ENCODE assay signal across 11 mouse cellular contexts in genomic region chr16:97602256-97602655, GRCm38 (mm10). TPM values are rescaled to one million over a fixed set of nuclear protein-coding genes. Genes with fewer than 3 reads are reported as not detected.
DNase-seq lines count a peak whose midpoint lies in the region; ATAC-seq and TF ChIP-seq lines count a peak whose summit lies in the region.
"Had no signal": no experiment of that assay in that cellular context is flagged by ENCODE, and none has a peak within 500 bp of the region (broad histone marks: within the 10 kb centered on the region; RNA-seq: fewer than 3 reads in every experiment).

No protein-coding gene starts in this region.

- H3K9ac ChIP-seq in kidney, embryonic 14.5 days (ENCODE audit: low read depth, low read length): no peak overlapping the region
- no peak overlapping the region for H3K9ac ChIP-seq in embryonic facial prominence, embryonic 15.5 days
- H3K9ac ChIP-seq in intestine, embryonic 15.5 days: no peak overlapping the region
- H3K9ac ChIP-seq: forebrain, embryonic 12.5 days had no signal

- no peaks in the 10 kb centered on the region for H3K9me3 ChIP-seq in kidney, embryonic 14.5 days (ENCODE audit: control insufficient read depth, low read length)
- no peaks in the 10 kb centered on the region for H3K9me3 ChIP-seq in embryonic facial prominence, embryonic 15.5 days (replicated peaks)
- no peaks in the 10 kb centered on the region for H3K9me3 ChIP-seq in intestine, embryonic 15.5 days
- H3K9me3 ChIP-seq: forebrain, embryonic 12.5 days had no signal

- H3K27ac ChIP-seq in kidney, embryonic 14.5 days (ENCODE audit: low read depth, low read length): no peak overlapping the region
- H3K27ac ChIP-seq in embryonic facial prominence, embryonic 15.5 days (replicated peaks): no peak overlapping the region
- H3K27ac ChIP-seq in layer of hippocampus, adult 2 months: no peak overlapping the region
- H3K27ac ChIP-seq in intestine, embryonic 15.5 days: no peak overlapping the region
- H3K27ac ChIP-seq: forebrain, embryonic 12.5 days had no signal

- WGBS in kidney, embryonic 14.5 days: 54% methylated on average over 1 of the region's 1 CpGs
- WGBS in embryonic facial prominence, embryonic 15.5 days: 58% methylated on average over 1 of the region's 1 CpGs
- 64% methylated on average over 1 of the region's 1 CpGs for WGBS in intestine, embryonic 15.5 days

- ATAC-seq in kidney, embryonic 14.5 days (ENCODE audit: low FRiP score, low TSS enrichment): no peak
- ATAC-seq in embryonic facial prominence, embryonic 15.5 days (ENCODE audit: insufficient number of reproducible peaks, low FRiP score, low TSS enrichment, low read depth): peak; percentile 24; the same call in 1 of the 2 replicates
- ATAC-seq in intestine, embryonic 15.5 days: no peak
- ATAC-seq: intestine, postnatal 0 days had no signal

- no peak for TF ChIP-seq CTCF in layer of hippocampus, adult 2 months (conservative IDR thresholded peaks at IDR 0.05)

- H3K4me1 ChIP-seq in kidney, embryonic 14.5 days (ENCODE audit: control insufficient read depth, insufficient read depth, low read length): no peaks in the 10 kb centered on the region
- no peaks in the 10 kb centered on the region for H3K4me1 ChIP-seq in embryonic facial prominence, embryonic 15.5 days
- H3K4me1 ChIP-seq in intestine, embryonic 15.5 days (replicated peaks): no peaks in the 10 kb centered on the region
- H3K4me1 ChIP-seq: forebrain, embryonic 12.5 days had no signal

- DNase-seq in kidney, adult 11 months: peak; percentile 79
- peak; percentile 16 to 23 for DNase-seq in layer of hippocampus, adult 2 months (ENCODE audit: low spot score in 2 of 2)
- peak; percentile 37 to 56 for DNase-seq in lung, postnatal 4 days
- no peak for DNase-seq in embryo, embryonic 9.5 days (ENCODE audit: extremely low spot score)
- no peak for DNase-seq in adrenal gland, adult 18-20 months (ENCODE audit: low spot score in 2 of 2)

- H3K27me3 ChIP-seq in kidney, embryonic 14.5 days (ENCODE audit: control insufficient read depth, insufficient read depth, low read length): no peaks in the 10 kb centered on the region
- H3K27me3 ChIP-seq in embryonic facial prominence, embryonic 15.5 days: no peaks in the 10 kb centered on the region
- H3K27me3 ChIP-seq in intestine, embryonic 15.5 days (replicated peaks): no peaks in the 10 kb centered on the region
- H3K27me3 ChIP-seq: forebrain, embryonic 12.5 days had no signal

- no peak overlapping the region for H3K4me3 ChIP-seq in kidney, embryonic 14.5 days (ENCODE audit: low read length)
- no peak overlapping the region for H3K4me3 ChIP-seq in embryonic facial prominence, embryonic 15.5 days (replicated peaks)
- no peak overlapping the region for H3K4me3 ChIP-seq in layer of hippocampus, adult 2 months
- H3K4me3 ChIP-seq in intestine, embryonic 15.5 days (replicated peaks): no peak overlapping the region
- H3K4me3 ChIP-seq: forebrain, embryonic 12.5 days had no signal

- no peak overlapping the region for H3K4me2 ChIP-seq in kidney, embryonic 14.5 days (replicated peaks; ENCODE audit: low read depth, low read length)
- no peak overlapping the region for H3K4me2 ChIP-seq in embryonic facial prominence, embryonic 15.5 days (replicated peaks)
- H3K4me2 ChIP-seq in intestine, embryonic 15.5 days (replicated peaks): no peak overlapping the region
- H3K4me2 ChIP-seq: forebrain, embryonic 12.5 days had no signal

- no peaks in the 10 kb centered on the region for H3K36me3 ChIP-seq in kidney, embryonic 14.5 days (ENCODE audit: control insufficient read depth, insufficient read depth, low read length)
- H3K36me3 ChIP-seq in embryonic facial prominence, embryonic 15.5 days: no peaks in the 10 kb centered on the region
- no peaks in the 10 kb centered on the region for H3K36me3 ChIP-seq in intestine, embryonic 15.5 days
- H3K36me3 ChIP-seq: forebrain, embryonic 12.5 days had no signal

RNA-seq across cellular contexts. Expression of gene Tmprss2, which starts 8.7 kb away (rescaled TPM):
- polyA plus RNA-seq in kidney, embryonic 14.5 days (2014; fragmentation: Nextera tagmentation; extraction: Ambion mirVana): 10.6 and 21.2 TPM in 2 replicates
- 3.2 and 4.7 TPM in 2 replicates for polyA plus RNA-seq in embryonic facial prominence, embryonic 15.5 days (2015; fragmentation: Nextera tagmentation; extraction: Ambion mirVana)
- not detected for total RNA-seq in layer of hippocampus, adult 2 months (2021)
- polyA plus RNA-seq in intestine, embryonic 15.5 days (2015; fragmentation: Nextera tagmentation; extraction: Ambion mirVana): 26.0 and 28.9 TPM in 2 replicates
- total RNA-seq in adrenal gland, adult 18-20 months (2021): not detected
- total RNA-seq: megakaryocyte, adult 5-6 weeks had no signal

Comparison
In these comparisons a context has a peak if more than half of its experiments do, and no peak if none do; other contexts are left out.
1. DNase-seq: peak in kidney, adult 11 months (single experiment), layer of hippocampus, adult 2 months (2 of 2) and lung, postnatal 4 days (2 of 2); none in embryo, embryonic 9.5 days (single experiment) and adrenal gland, adult 18-20 months (0 of 2).